Mouse (Mus musculus): ENCODE results near the gene Vsig10l. TPM values are rescaled to one million over a fixed set of nuclear protein-coding genes. Genes with fewer than 3 reads are reported as not detected.

Gene Vsig10l
- total RNA-seq, 2 experiments from 2014 or later: 4.7 to 5.4 TPM

Small RNAs within 50 kb of the gene (microRNA-seq; reads per million reads assigned to microRNA genes)
- gene Mir7051: 4.2 reads per million

Other genes with a start within 250 kb of the Vsig10l start
- 10 to 100 TPM; 14.3 to 19.4 TPM for gene Zfp715, start 149.9 kb upstream of the Vsig10l start, total RNA-seq (2021)
- gene Siglecf, start 111.8 kb upstream of the Vsig10l start, total RNA-seq (2021): under 1 TPM in 1 of 2 experiments, not detected in 1; 0.24 TPM
- gene Siglecg, start 54.9 kb upstream of the Vsig10l start, total RNA-seq (2021): 1 to 10 TPM; 1.4 to 1.9 TPM
- not detected for gene Lim2, start 35.5 kb upstream of the Vsig10l start, total RNA-seq (2021)
- gene Nkg7, start 26.1 kb upstream of the Vsig10l start, total RNA-seq (2021): 1 to 10 TPM; 1.3 to 2.1 TPM
- not detected for gene Cldnd2, start 22.4 kb upstream of the Vsig10l start, total RNA-seq (2021)
- 1,000 to 10,000 TPM; 1,536 to 1,703 TPM for gene Etfb, start 19.1 kb upstream of the Vsig10l start, total RNA-seq (2021)
- 1 to 10 TPM in 1 of 2 experiments, under 1 TPM in 1; 0.69 to 1.1 TPM for gene Gm45233, start 19.0 kb upstream of the Vsig10l start, total RNA-seq (2021)
- 1 to 10 TPM; 1.3 to 2.4 TPM for gene Iglon5, start 26.9 kb downstream of the Vsig10l start, total RNA-seq (2021)
- gene 4931406B18Rik, start 42.8 kb downstream of the Vsig10l start, total RNA-seq (2021): not detected
- gene Cd33, start 81.3 kb downstream of the Vsig10l start, total RNA-seq (2021): 1 to 10 TPM; 3.3 to 4.0 TPM
- 1 to 10 TPM; 1.9 to 2.5 TPM for gene Zfp658, start 99.1 kb downstream of the Vsig10l start, total RNA-seq (2021)
- gene Zfp719, start 116.5 kb downstream of the Vsig10l start, total RNA-seq (2021): 10 to 100 TPM; 10.8 to 12.5 TPM
- gene Zfp819, start 144.0 kb downstream of the Vsig10l start, total RNA-seq (2021): under 1 TPM in 1 of 2 experiments, not detected in 1; 0.27 TPM
- not detected for gene Ceacam18, start 171.6 kb downstream of the Vsig10l start, total RNA-seq (2021)
- 1 to 10 TPM; 1.1 to 1.6 TPM for gene Siglece, start 197.0 kb downstream of the Vsig10l start, total RNA-seq (2021)
- 1 to 10 TPM; 9.7 to 9.8 TPM for gene Ctu1, start 208.9 kb downstream of the Vsig10l start, total RNA-seq (2021)
- under 1 TPM in 1 of 2 experiments, not detected in 1; 0.24 TPM for gene Klk14, start 227.3 kb downstream of the Vsig10l start, total RNA-seq (2021)
- gene Klk13, start 249.4 kb downstream of the Vsig10l start, total RNA-seq (2021): not detected

Data from adrenal gland, postnatal 10 days (tissue).